Mouse (Mus musculus) cerebellum, postnatal 36 days (tissue): ENCODE data around the gene Zfp865.

ENCODE experiments used
- DNase-seq, 2 experiments: peaks; one replicate each; pipeline ENCODE4 v3.0.0; 2021 to 2022; ENCODE audit warnings: mixed read lengths in 2 of 2

Zfp865 gene

DNA sequence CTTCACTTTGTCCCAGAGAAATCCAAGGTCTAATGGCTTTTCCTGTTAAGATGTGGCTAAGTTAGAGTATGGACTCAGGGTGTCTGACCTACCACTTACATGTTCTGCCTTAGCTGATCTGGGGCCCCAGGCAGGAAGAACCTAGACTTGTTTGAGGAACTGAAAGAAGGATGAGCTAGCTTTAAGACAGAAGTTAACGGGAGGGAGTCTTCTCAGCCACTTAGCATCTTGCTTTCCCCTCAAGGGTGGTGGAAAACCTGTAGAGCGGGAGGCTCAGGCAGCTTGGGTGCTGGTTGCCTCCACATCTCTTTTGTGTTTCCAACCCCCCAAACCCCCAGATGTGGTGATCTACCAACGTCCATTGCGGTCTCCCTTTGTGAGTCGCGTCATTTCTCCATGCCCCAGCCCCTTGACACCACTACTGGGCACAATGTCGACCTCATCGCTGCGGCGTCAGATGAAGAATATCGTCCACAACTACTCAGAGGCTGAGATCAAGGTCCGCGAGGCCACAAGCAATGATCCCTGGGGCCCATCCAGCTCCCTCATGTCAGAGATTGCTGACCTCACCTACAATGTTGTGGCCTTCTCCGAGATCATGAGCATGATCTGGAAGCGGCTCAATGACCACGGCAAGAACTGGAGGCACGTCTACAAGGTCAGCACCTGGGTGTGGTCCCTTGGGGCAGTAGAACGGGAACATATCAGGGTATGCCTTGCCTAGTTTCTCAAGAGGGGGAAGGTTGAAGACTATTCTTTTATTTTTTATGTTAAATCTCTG lies 63.3 kb downstream of the Zfp865 start:
- no peak for DNase-seq

DNA sequence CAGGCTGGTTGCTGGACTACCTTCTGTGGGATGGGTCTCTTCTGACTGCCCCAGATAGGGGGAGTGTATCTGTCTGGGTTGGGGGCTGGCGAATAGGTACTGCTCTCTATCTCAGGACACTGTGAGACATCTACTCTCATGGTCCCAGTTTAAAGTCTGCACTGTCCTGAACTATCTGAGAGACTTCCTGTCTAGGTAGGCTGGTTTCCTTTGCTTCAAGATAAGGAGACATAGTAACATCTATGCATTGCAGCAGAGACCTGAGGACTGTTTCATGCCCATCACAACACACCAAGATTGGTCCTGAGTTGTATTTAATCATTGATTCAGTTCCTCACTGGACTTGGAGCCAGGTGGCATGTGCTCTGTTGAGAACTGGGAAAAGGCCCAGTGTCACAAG lies 65.3 kb downstream of the Zfp865 start:
- DNase-seq, result no peak
